Mouse (Mus musculus) midbrain, postnatal 0 days (tissue): ENCODE measurements at regions not wholly inside any gene's neighbourhood (a gene's known extent, or its start where the extent isn't known, plus 50 kb on each side); places are given as distances from the start of the nearest gene placed in this dataset.

Experiments used
- ATAC-seq: fragments of 200-750 bp; cut with Nextera tagmentation; 2 replicates; pipeline ENCODE4 v1.8.0; 2017; ENCODE audit warnings: moderate number of reproducible peaks, mild to moderate bottlenecking, moderate TSS enrichment, moderate library complexity; ENCODE audit not compliant: low FRiP score
- DNase-seq: peaks from one replicate; pipeline ENCODE4 v3.0.0-alpha.2; 2015; ENCODE audit warnings: low spot score
- H3K27ac ChIP-seq: fragments of 300-500 bp; sonication (generic); 2 replicates; pipeline ENCODE4 v1.5.1; 2014; ENCODE audit warnings: low read depth, mild to moderate bottlenecking, low read length, mixed read lengths
- H3K27me3 ChIP-seq: fragments of 300-500 bp; sonication (generic); 2 replicates; pipeline ENCODE4 v1.6.1; 2014; ENCODE audit warnings: low read length, control low read depth, mixed read lengths; ENCODE audit not compliant: insufficient read depth
- H3K36me3 ChIP-seq: fragments of 300-500 bp; sonication (generic); 2 replicates; pipeline ENCODE4 v1.6.1; 2014; ENCODE audit warnings: low read length, control low read depth, mixed read lengths; ENCODE audit not compliant: insufficient read depth
- H3K4me1 ChIP-seq: fragments of 300-500 bp; sonication (generic); 2 replicates; pipeline ENCODE4 v1.6.1; 2014; ENCODE audit warnings: mild to moderate bottlenecking, control low read depth, antibody characterized with exemption, low read length, mixed read lengths; ENCODE audit not compliant: insufficient read depth
- H3K4me2 ChIP-seq: fragments of 300-500 bp; sonication (generic); 2 replicates; pipeline ENCODE4 v1.6.1; 2014; ENCODE audit warnings: low read depth, mild to moderate bottlenecking, low read length, mixed read lengths; ENCODE audit not compliant: poor library complexity, severe bottlenecking
- H3K4me3 ChIP-seq: fragments of 300-500 bp; sonication (generic); 2 replicates; pipeline ENCODE4 v1.5.1; 2014; ENCODE audit warnings: low read depth, mild to moderate bottlenecking, low read length, moderate library complexity
- H3K9ac ChIP-seq: fragments of 300-500 bp; sonication (generic); replicated peaks from 2 replicates; pipeline ENCODE4 v1.6.1; 2014; ENCODE audit warnings: mild to moderate bottlenecking, low read length, moderate library complexity, mixed read lengths; ENCODE audit not compliant: poor library complexity, severe bottlenecking
- H3K9me3 ChIP-seq: fragments of 300-500 bp; sonication (generic); 2 replicates; pipeline ENCODE4 v1.6.1; 2016; ENCODE audit warnings: low read length, control low read depth
- CTCF ChIP-seq: IDR thresholded peaks from 2 replicates; pipeline ENCODE4 v1.5.1; 2016; ENCODE audit warnings: antibody characterized with exemption, mild to moderate bottlenecking
- WGBS: fragments of 180-500 bp; shearing (Covaris S2); extraction: QIAGEN DNeasy Blood & Tissue Kit; methylation state at CpG from one replicate; pipeline ENCODE4 v1.1.7; 2014; 5-methylcytosine and 5-hydroxymethylcytosine counted together

- H3K27me3 ChIP-seq, result no peaks in the 10 kb centered on the region
- H3K27ac ChIP-seq, result no peak overlapping the region
- H3K4me2 ChIP-seq, result no peak overlapping the region
- DNase-seq (no peak), ATAC-seq (no peak)
- H3K9me3 ChIP-seq, result no peaks in the 10 kb centered on the region
- H3K4me1 ChIP-seq, result no peaks in the 10 kb centered on the region
- no peak for TF ChIP-seq CTCF
- 86% methylated on average over 2 of the region's 2 CpGs for WGBS
- H3K4me3 ChIP-seq, result no peak overlapping the region
- no peaks in the 10 kb centered on the region for H3K36me3 ChIP-seq
- H3K9ac ChIP-seq, result no peak overlapping the region
Measured at GRCm38 (mm10) chr1:35717659-35718058, 350.5 kb upstream of the Hs6st1 start.

GRCm38 (mm10) chr1:35720063-35720462 is 348.1 kb upstream of the Hs6st1 start:
- Histone ChIP-seq H3K4me3 (no peak overlapping the region), H3K36me3 (no peaks in the 10 kb centered on the region), H3K27ac (no peak overlapping the region), H3K9ac (no peak overlapping the region), H3K4me1 (no peaks in the 10 kb centered on the region), H3K27me3 (no peaks in the 10 kb centered on the region), H3K9me3 (no peaks in the 10 kb centered on the region), H3K4me2 (no peak overlapping the region)
- 86% methylated on average over 3 of the region's 3 CpGs for WGBS
- ATAC-seq (no peak), DNase-seq (no peak)
- TF ChIP-seq CTCF, result no peak

- no peak for DNase-seq
- Histone ChIP-seq H3K27me3 (no peaks in the 10 kb centered on the region), H3K4me1 (no peaks in the 10 kb centered on the region), H3K27ac (no peak overlapping the region), H3K9me3 (no peaks in the 10 kb centered on the region), H3K36me3 (no peaks in the 10 kb centered on the region), H3K4me3 (no peak overlapping the region), H3K9ac (no peak overlapping the region), H3K4me2 (no peak overlapping the region)
- WGBS, result 75% methylated on average over 3 of the region's 3 CpGs
- TF ChIP-seq CTCF, result no peak
- ATAC-seq, result no peak
Measured at GRCm38 (mm10) chr1:35724366-35724900, 343.8 kb upstream of the Hs6st1 start.

- TF ChIP-seq CTCF, result peak; percentile 63
- Histone ChIP-seq H3K4me3 (no peak overlapping the region), H3K4me2 (no peak overlapping the region), H3K9me3 (no peaks in the 10 kb centered on the region), H3K27me3 (no peaks in the 10 kb centered on the region), H3K36me3 (no peaks in the 10 kb centered on the region), H3K9ac (no peak overlapping the region), H3K27ac (no peak overlapping the region), H3K4me1 (no peaks in the 10 kb centered on the region)
- ATAC-seq, result no peak
- DNase-seq, result peak; percentile 51
- WGBS, result 44% methylated on average over 1 of the region's 1 CpGs
Measured at GRCm38 (mm10) chr1:35726596-35726995, 341.6 kb upstream of the Hs6st1 start.

GRCm38 (mm10) chr1:35727310-35727990 is 340.8 kb upstream of the Hs6st1 start:
- ATAC-seq, result no peak
- Histone ChIP-seq H3K27me3 (no peaks in the 10 kb centered on the region), H3K36me3 (no peaks in the 10 kb centered on the region), H3K4me1 (no peaks in the 10 kb centered on the region), H3K4me2 (no peak overlapping the region), H3K9me3 (no peaks in the 10 kb centered on the region), H3K9ac (no peak overlapping the region), H3K4me3 (no peak overlapping the region), H3K27ac (no peak overlapping the region)
- WGBS, result 92% methylated on average over 8 of the region's 8 CpGs
- TF ChIP-seq CTCF, result no peak
- no peak for DNase-seq

- TF ChIP-seq CTCF, result no peak
- Histone ChIP-seq H3K36me3 (no peaks in the 10 kb centered on the region), H3K4me3 (no peak overlapping the region), H3K4me2 (no peak overlapping the region), H3K9ac (no peak overlapping the region), H3K9me3 (no peaks in the 10 kb centered on the region), H3K27ac (no peak overlapping the region), H3K4me1 (no peaks in the 10 kb centered on the region), H3K27me3 (no peaks in the 10 kb centered on the region)
- ATAC-seq (no peak), DNase-seq (no peak)
- WGBS, result 87% methylated on average over 5 of the region's 5 CpGs
Measured at GRCm38 (mm10) chr1:35729785-35730295, 338.4 kb upstream of the Hs6st1 start.
